Mouse (Mus musculus) kidney, adult 11 months (tissue): ENCODE data around the gene Dynlrb1.

ENCODE experiments used
- DNase-seq: peaks from one replicate; pipeline ENCODE4 v3.0.0; 2022

Gene Dynlrb1

GRCm38 (mm10) chr2:155283793-155284192 is 47.5 kb downstream of the Dynlrb1 start:
- DNase-seq, result no peak

DNA sequence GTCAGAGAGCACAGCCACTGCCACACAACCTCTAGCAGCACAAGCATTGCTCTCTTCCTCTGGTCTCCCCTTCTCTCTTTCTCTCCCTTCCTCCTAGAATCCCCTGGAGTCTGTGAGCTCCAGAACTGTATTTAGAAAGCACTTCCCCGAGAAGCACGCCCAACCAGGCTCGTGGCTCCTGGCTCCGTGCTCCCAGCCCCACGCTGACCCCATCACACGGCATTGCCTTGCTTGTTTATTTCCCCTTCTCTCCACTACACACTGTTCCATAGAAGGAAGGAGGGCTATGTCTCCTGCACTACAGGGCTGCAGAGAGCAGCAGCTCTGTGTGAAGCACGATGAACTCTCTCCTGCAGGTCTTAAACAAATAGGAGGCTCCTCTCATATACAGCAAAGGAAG is 48.3 kb downstream of the Dynlrb1 start:
- DNase-seq, result no peak

DNA sequence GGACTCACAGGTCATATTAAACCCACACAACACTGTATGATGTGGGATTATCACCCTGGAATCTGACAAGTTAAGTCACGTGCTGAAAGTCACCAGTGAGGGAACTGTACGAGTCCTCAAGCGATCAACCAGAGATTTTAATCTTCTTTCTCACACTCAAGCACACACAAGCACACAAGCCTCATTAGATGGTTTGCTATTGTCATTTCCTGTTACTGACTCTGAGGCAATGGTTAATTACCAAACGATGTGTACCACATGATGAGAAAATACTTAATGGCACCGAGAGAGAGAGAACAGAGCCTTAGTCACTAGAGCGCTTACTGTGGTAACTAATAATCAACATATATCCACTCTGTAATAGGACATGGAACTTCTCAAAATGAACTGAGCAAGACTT is 49.4 kb downstream of the Dynlrb1 start:
- no peak for DNase-seq

DNA sequence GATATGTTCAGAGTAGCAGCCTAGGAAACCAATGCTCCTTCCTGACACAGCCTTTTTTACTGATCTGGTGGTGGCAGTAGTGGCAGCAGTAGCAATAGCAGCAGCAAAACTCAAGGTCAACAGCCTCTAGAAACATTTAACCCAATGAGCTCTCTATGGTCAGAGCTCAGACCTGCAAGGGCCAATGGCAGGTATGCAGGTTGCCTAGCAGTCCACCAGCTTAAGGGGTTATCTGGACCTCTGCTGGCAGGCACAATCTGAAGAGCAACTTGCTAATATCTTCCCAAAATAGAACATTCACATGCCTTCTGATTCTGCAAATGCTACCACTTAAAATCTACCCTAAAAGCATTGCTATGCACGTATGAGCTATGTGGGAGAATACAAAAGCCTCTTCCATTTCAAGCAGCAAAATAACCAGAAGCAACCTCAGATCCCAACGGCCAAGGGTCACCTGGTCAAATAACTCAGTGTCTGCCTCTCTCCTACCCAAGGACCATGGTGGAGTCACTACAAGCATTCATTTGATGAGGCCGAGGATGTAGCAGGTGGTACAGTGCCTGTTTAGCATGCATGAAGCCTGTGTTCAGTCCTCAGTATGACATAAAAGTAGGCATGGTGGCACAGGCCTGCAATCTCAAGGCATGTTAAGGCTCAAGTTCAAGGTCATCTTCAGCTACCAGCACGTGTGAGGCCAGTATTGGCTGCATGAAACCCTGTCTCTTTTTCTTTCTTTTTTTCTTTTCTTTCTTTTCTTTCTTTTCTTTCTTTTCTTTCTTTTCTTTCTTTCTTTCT is 51.3 kb downstream of the Dynlrb1 start:
- no peak for DNase-seq

GRCm38 (mm10) chr2:155290066-155290465 is 53.7 kb downstream of the Dynlrb1 start:
- DNase-seq, result no peak

DNA sequence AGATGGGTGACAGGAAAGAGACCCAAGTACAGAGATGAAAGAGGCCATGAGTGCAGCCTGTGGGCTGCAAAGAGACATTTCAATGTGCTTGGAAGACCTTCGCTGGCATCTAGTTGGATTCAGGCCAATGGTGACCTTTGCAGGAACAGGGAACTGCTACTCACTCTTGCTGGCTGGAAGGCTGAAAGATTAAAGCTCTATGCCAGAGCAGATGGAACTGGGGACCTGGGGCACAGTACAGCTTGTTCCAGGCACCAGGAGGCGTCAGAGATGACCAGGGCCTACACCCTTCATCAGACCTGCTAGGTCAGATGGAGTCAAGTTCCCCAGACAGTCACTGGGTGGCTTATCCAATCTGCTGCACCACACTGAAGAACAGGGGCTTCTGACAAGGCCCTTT is 57.0 kb downstream of the Dynlrb1 start:
- no peak for DNase-seq

GRCm38 (mm10) chr2:155293946-155294345 is 57.6 kb downstream of the Dynlrb1 start:
- no peak for DNase-seq

GRCm38 (mm10) chr2:155295453-155295852 is 59.1 kb downstream of the Dynlrb1 start:
- no peak for DNase-seq

DNA sequence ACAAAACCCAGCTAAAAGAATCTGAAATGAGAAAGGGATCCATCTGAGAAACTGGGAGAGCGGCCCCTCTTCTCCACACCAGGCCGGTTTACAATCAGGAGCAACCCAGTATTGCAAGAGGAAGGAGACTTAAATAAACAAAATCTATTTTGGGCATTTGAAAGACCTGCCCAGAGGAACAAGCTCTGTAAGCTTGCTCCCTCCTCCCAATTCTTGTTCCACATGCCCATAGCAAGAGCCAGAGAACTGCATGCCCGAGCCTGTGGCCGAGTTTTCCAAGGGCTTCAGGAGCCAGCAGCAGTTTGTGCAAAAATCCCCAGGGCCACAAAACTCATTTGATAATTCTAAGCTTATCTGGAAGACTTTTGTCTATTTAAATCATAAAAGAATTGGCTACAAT is 63.2 kb downstream of the Dynlrb1 start:
- no peak for DNase-seq
